Mouse (Mus musculus): Measurements from ENCODE around the gene Klf2. TPM values are rescaled to one million over a fixed set of nuclear protein-coding genes. Genes with fewer than 3 reads are reported as not detected.

Klf2 gene
- polyA plus RNA-seq, 1 experiment from 2014 or later: 4.3 TPM

DNA sequence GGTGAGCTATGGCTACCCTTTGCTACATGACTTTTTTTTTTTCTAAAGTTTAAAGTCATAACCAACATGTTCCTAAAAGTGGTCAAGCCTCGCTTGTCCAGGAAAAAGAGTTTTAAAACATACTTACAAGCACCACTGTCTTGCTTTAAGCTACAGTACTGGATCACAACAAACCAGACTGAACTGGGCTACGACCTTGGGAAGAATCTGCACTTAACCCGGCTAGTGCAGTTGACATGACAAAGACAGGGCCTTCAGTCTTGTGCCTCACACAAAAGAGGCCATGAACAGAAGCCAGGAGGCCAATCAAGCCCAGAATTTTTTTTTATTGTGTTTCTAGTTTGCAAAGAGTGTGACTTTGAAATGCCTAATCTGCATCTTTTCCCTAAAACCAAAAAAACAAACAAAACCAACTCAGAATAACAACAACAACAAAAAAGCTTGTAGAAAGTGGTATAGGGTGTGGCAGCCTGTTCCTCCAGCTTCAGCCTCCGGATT lies 15.4 kb downstream of the Klf2 start:
- no peaks in the 10 kb centered on the region for H3K27me3 ChIP-seq (ENCODE audit: control insufficient read depth, insufficient read depth, low read length)
- H3K9ac ChIP-seq (replicated peaks; ENCODE audit: low read depth, low read length): no peak overlapping the region
- 61% methylated on average over 4 of the region's 4 CpGs for WGBS
- no peak for ATAC-seq (ENCODE audit: low read depth)
- H3K4me1 ChIP-seq (ENCODE audit: control insufficient read depth, insufficient read depth, low read length): no peaks in the 10 kb centered on the region
- H3K36me3 ChIP-seq (ENCODE audit: control insufficient read depth, insufficient read depth, low read length): 0 out of 2 replicates have a peak, but pooled peaks cover 10% of the 10 kb centered on the region
- no peak overlapping the region for H3K27ac ChIP-seq (ENCODE audit: low read depth, low read length)
- H3K4me2 ChIP-seq (ENCODE audit: low read depth, low read length): no peak overlapping the region
- no peaks in the 10 kb centered on the region for H3K9me3 ChIP-seq (ENCODE audit: control insufficient read depth, low read length)
- no peak overlapping the region for H3K4me3 ChIP-seq (ENCODE audit: low read depth, low read length)

DNA sequence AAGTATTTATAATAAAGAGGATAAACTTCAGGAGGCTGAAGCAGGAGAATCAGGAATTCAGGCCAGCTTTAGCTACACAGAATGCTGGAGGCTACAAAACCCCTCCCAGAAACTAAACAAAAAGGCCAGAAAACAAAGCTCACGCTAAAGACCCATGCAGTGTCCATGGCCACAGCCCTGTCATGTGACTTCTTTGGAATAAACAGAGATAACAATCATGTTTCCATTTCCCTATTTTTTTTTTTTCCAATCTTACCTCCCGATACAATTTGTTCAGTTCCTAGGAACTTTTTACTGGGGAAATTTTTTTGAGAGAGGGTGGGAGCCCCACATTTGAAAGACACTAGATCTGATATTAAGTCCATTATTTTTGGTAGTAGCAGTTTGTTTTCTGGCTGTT lies 17.4 kb downstream of the Klf2 start:
- Histone ChIP-seq H3K4me2 (ENCODE audit: low read depth, low read length) (no peak overlapping the region), H3K36me3 (ENCODE audit: control insufficient read depth, insufficient read depth, low read length) (peaks cover 25% of the 10 kb centered on the region; the same call in 1 of the 2 replicates), H3K4me3 (ENCODE audit: low read depth, low read length) (no peak overlapping the region), H3K27me3 (ENCODE audit: control insufficient read depth, insufficient read depth, low read length) (no peaks in the 10 kb centered on the region), H3K9ac (replicated peaks; ENCODE audit: low read depth, low read length) (no peak overlapping the region), H3K4me1 (ENCODE audit: control insufficient read depth, insufficient read depth, low read length) (no peaks in the 10 kb centered on the region), H3K9me3 (ENCODE audit: control insufficient read depth, low read length) (no peaks in the 10 kb centered on the region), H3K27ac (ENCODE audit: low read depth, low read length) (no peak overlapping the region)
- no peak for ATAC-seq (ENCODE audit: low read depth)
- WGBS: 78% methylated on average over 2 of the region's 2 CpGs

DNA sequence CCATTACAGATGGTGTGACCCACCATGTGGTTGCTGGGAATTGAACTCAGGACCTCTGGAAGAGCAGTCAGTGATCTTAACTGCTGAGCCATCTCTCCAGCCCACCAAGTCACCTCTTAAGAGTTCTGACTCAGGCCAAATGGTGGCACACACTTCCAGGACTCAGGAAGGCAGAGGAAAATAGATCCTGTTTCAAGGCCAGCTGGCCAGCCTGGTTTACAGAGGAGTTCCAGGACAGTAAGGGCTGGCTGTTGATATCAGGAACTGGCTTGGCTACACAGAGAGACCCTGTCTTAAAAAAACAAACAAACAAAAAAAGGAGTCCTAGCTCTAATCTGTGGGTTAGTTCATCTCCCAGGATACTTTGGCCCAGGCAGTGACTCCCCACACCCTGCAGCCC lies 18.2 kb downstream of the Klf2 start:
- H3K36me3 ChIP-seq (ENCODE audit: control insufficient read depth, insufficient read depth, low read length): peaks cover 27% of the 10 kb centered on the region; the same call in 1 of the 2 replicates
- no peak overlapping the region for H3K27ac ChIP-seq (ENCODE audit: low read depth, low read length)
- no peak for ATAC-seq (ENCODE audit: low read depth)

DNA sequence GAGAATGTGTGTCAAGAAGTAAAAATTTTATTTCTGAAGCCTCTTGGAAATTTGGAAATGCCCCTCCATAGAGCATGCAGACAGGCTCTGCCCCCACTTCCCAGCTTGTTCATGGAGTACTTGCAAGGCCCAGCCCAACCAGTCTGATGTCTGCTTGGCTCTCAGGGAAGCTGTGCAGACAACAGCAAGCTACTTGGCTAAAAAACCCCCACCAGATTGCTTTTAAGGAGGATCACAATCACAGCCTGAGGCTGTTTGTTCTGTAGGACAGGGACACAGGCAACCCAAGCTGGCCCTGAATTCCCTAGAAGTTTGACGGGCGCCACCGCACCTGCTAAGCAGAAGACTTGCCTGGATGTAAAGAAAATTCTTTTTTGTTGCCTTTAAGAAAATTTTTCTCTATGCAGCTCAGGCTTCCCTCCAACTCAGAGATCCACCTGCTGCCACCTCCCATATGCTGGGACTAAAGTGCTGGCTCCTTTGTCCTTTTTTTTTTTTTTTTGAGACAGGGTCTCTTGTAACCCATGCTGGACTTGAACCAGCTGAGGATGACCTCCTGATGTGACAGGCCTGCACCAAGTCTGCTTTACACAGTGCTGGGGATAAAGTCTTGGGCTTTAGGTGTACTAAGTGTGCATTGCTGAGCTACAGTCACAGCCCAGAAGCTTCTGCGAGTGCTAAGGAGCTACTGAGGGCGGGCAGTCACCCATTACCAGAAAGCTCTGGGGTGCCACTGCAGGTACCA lies 23.9 kb downstream of the Klf2 start:
- Histone ChIP-seq H3K27me3 (ENCODE audit: control insufficient read depth, insufficient read depth, low read length) (no peaks in the 10 kb centered on the region), H3K9ac (replicated peaks; ENCODE audit: low read depth, low read length) (no peak overlapping the region), H3K4me2 (ENCODE audit: low read depth, low read length) (no peak overlapping the region), H3K27ac (ENCODE audit: low read depth, low read length) (no peak overlapping the region), H3K9me3 (ENCODE audit: control insufficient read depth, low read length) (no peaks in the 10 kb centered on the region), H3K36me3 (ENCODE audit: control insufficient read depth, insufficient read depth, low read length) (peaks cover 31% of the 10 kb centered on the region; the same call in 1 of the 2 replicates), H3K4me3 (ENCODE audit: low read depth, low read length) (no peak overlapping the region), H3K4me1 (ENCODE audit: control insufficient read depth, insufficient read depth, low read length) (no peaks in the 10 kb centered on the region)
- ATAC-seq (ENCODE audit: low read depth): no peak
- WGBS: 96% methylated on average over 5 of the region's 5 CpGs

More for the DNA sequence above, 18.2 kb downstream of the Klf2 start:
- H3K4me1 ChIP-seq (ENCODE audit: control insufficient read depth, insufficient read depth, low read length): no peaks in the 10 kb centered on the region
- H3K27me3 ChIP-seq (ENCODE audit: control insufficient read depth, insufficient read depth, low read length): no peaks in the 10 kb centered on the region
- H3K9ac ChIP-seq (replicated peaks; ENCODE audit: low read depth, low read length): no peak overlapping the region
- no peak overlapping the region for H3K4me2 ChIP-seq (ENCODE audit: low read depth, low read length)
- no peak overlapping the region for H3K4me3 ChIP-seq (ENCODE audit: low read depth, low read length)
- H3K9me3 ChIP-seq (ENCODE audit: control insufficient read depth, low read length): no peaks in the 10 kb centered on the region

DNA sequence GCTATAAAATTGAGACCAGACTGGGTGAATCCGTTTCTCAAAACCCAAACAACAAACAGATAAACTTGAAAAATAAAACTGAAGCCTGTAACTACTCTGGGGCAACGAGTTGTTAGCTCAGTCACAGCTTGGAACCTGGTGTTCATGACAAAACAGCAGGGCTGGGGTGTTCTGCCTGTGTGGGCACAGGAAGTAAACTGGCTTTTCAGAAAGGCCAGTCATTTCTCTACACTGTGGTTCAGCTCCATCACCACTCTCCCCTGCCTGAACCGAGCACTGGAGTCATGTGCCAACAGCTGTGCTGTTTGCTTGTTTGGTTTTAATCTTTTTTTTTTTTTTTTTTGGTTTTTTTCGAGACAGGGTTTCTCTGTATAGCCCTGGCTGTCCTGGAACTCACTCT lies 24.9 kb downstream of the Klf2 start:
- 90% methylated on average over 4 of the region's 4 CpGs for WGBS
- no peak overlapping the region for H3K4me2 ChIP-seq (ENCODE audit: low read depth, low read length)
- no peaks in the 10 kb centered on the region for H3K4me1 ChIP-seq (ENCODE audit: control insufficient read depth, insufficient read depth, low read length)
- H3K9me3 ChIP-seq (ENCODE audit: control insufficient read depth, low read length): no peaks in the 10 kb centered on the region
- ATAC-seq (ENCODE audit: low read depth): no peak
- H3K9ac ChIP-seq (replicated peaks; ENCODE audit: low read depth, low read length): no peak overlapping the region
- H3K27me3 ChIP-seq (ENCODE audit: control insufficient read depth, insufficient read depth, low read length): no peaks in the 10 kb centered on the region
- no peak overlapping the region for H3K4me3 ChIP-seq (ENCODE audit: low read depth, low read length)
- peaks cover 28% of the 10 kb centered on the region; the same call in 1 of the 2 replicates for H3K36me3 ChIP-seq (ENCODE audit: control insufficient read depth, insufficient read depth, low read length)
- no peak overlapping the region for H3K27ac ChIP-seq (ENCODE audit: low read depth, low read length)

DNA sequence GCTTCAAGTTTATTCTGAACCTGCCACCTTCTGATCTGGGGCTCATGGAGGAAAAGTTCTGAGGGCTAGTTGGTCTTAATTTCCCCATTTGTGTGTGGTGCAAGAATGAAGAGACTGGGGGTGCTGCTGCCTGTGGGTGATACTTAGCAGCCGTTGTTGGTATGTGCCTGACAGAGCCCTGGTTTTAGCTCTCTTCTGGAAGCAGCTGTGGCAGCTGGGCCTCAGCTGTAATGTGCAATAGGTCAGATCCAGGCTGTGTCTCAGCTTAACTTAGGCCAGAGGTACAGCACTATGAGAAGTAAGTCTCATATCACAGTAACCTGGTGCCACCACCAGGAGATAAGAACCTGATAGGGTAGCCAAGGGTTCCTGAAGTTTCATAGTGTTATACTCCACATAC lies 28.7 kb downstream of the Klf2 start:
- Histone ChIP-seq H3K9ac (replicated peaks; ENCODE audit: low read depth, low read length) (no peak overlapping the region), H3K4me3 (ENCODE audit: low read depth, low read length) (no peak overlapping the region), H3K4me1 (ENCODE audit: control insufficient read depth, insufficient read depth, low read length) (no peaks in the 10 kb centered on the region), H3K27ac (ENCODE audit: low read depth, low read length) (no peak overlapping the region), H3K9me3 (ENCODE audit: control insufficient read depth, low read length) (no peaks in the 10 kb centered on the region), H3K36me3 (ENCODE audit: control insufficient read depth, insufficient read depth, low read length) (peaks cover 18% of the 10 kb centered on the region), H3K4me2 (ENCODE audit: low read depth, low read length) (no peak overlapping the region), H3K27me3 (ENCODE audit: control insufficient read depth, insufficient read depth, low read length) (no peaks in the 10 kb centered on the region)
- ATAC-seq (ENCODE audit: low read depth): no peak
- WGBS: 77% methylated on average over 1 of the region's 1 CpGs

DNA sequence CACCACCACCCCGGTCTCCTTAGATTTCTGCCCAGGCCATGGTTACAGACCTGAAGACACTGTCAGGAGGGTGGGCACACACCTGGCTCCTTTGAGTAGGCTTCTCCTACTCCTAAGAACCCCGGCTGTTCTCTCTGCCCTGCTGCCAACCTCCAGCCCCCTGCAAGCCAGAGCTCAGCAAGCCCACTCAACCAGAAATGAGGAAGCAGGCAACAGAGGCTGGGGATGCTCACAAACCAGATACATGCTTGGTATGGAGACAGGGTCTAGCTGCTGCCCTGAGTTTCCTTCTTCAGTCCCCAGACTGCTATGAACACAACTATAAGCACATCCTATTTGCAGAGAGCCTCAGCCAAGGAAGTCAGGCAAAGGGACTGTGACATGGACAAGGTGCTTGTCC lies 29.3 kb downstream of the Klf2 start:
- Histone ChIP-seq H3K9me3 (ENCODE audit: control insufficient read depth, low read length) (no peaks in the 10 kb centered on the region), H3K36me3 (ENCODE audit: control insufficient read depth, insufficient read depth, low read length) (peaks cover 24% of the 10 kb centered on the region), H3K4me3 (ENCODE audit: low read depth, low read length) (no peak overlapping the region), H3K4me1 (ENCODE audit: control insufficient read depth, insufficient read depth, low read length) (no peaks in the 10 kb centered on the region), H3K4me2 (ENCODE audit: low read depth, low read length) (no peak overlapping the region), H3K27ac (ENCODE audit: low read depth, low read length) (no peak overlapping the region), H3K27me3 (ENCODE audit: control insufficient read depth, insufficient read depth, low read length) (no peaks in the 10 kb centered on the region), H3K9ac (replicated peaks; ENCODE audit: low read depth, low read length) (no peak overlapping the region)
- no peak for ATAC-seq (ENCODE audit: low read depth)
- 100% methylated on average over 2 of the region's 2 CpGs for WGBS

DNA sequence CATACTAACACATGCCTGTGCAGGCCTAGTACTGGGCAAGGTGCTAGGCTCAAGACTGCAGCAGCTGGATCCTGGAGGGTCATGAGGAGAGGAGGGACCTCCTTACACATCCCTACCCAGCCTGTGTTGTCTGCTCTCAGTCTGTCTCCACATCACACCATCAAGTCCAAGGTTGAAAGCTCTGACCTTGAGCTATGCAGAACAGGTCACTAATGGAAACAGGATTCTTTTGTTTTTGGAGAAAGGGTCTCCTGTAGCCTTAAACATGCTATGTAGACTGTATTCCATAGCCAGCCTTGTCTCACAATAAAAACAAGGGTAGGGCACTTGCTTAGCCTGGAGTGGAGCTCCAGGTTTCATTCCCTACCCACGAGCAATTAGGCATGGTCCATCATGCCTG lies 30.1 kb downstream of the Klf2 start:
- H3K36me3 ChIP-seq (ENCODE audit: control insufficient read depth, insufficient read depth, low read length): peaks cover 29% of the 10 kb centered on the region
- no peak overlapping the region for H3K4me3 ChIP-seq (ENCODE audit: low read depth, low read length)

DNA sequence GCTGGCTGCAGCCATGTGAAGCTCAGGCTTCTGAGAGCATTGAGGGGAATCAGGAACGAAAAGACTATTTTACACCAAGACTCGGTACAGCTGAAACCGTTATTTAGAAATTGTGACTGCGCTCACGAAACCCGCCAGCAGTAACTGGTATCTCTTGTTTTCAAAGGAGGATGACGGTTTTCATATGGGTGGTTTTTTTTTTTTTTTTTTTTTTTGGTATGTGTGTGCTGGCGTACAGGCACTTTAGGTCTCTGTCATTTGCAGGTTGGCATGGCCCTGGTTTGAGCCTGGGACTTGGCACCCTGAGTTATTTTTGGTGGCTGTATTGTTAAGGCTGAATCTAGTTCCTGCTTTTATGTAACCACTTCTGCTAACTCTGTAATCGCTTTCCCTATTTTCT lies 31.0 kb downstream of the Klf2 start:
- no peak for ATAC-seq (ENCODE audit: low read depth)
- H3K27me3 ChIP-seq (ENCODE audit: control insufficient read depth, insufficient read depth, low read length): no peaks in the 10 kb centered on the region
- H3K9me3 ChIP-seq (ENCODE audit: control insufficient read depth, low read length): no peaks in the 10 kb centered on the region
- H3K4me2 ChIP-seq (ENCODE audit: low read depth, low read length): no peak overlapping the region
- no peak overlapping the region for H3K4me3 ChIP-seq (ENCODE audit: low read depth, low read length)
- 91% methylated on average over 9 of the region's 9 CpGs for WGBS
- H3K36me3 ChIP-seq (ENCODE audit: control insufficient read depth, insufficient read depth, low read length): peaks cover 34% of the 10 kb centered on the region
- no peak overlapping the region for H3K9ac ChIP-seq (replicated peaks; ENCODE audit: low read depth, low read length)
- no peak overlapping the region for H3K27ac ChIP-seq (ENCODE audit: low read depth, low read length)
- no peaks in the 10 kb centered on the region for H3K4me1 ChIP-seq (ENCODE audit: control insufficient read depth, insufficient read depth, low read length)

More for the DNA sequence above, 30.1 kb downstream of the Klf2 start:
- no peak overlapping the region for H3K9ac ChIP-seq (replicated peaks; ENCODE audit: low read depth, low read length)
- WGBS: 94% methylated on average over 1 of the region's 1 CpGs
- H3K27ac ChIP-seq (ENCODE audit: low read depth, low read length): no peak overlapping the region
- H3K9me3 ChIP-seq (ENCODE audit: control insufficient read depth, low read length): no peaks in the 10 kb centered on the region
- ATAC-seq (ENCODE audit: low read depth): no peak
- no peaks in the 10 kb centered on the region for H3K4me1 ChIP-seq (ENCODE audit: control insufficient read depth, insufficient read depth, low read length)
- H3K27me3 ChIP-seq (ENCODE audit: control insufficient read depth, insufficient read depth, low read length): no peaks in the 10 kb centered on the region
- H3K4me2 ChIP-seq (ENCODE audit: low read depth, low read length): no peak overlapping the region
